Mouse (Mus musculus): ENCODE measurements around the gene Mapk8. TPM values are rescaled to one million over a fixed set of nuclear protein-coding genes. Genes with fewer than 3 reads are reported as not detected.

The Mapk8 gene
- polyA plus RNA-seq, 1 experiment from 2014 or later, result 36.0 TPM

DNA sequence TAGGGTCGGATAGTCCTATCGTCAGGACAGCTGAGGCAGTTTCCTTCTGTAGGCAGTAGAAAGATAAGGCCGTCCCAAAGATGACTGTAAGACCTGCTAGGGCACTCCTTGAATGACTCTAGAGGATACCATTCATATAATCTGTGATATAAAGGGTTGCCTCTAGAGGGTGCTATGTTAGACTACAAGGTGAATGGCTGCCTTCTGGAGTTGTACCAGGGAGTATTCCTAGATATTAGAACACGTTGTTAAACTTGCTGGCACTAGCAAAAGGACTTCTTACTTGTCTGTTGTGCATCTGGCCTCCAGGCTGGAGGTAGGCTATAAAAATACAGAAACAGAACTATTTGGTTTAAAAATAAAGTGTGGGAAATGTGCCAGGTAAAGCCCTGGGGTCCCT is 116.0 kb downstream of the Mapk8 start:
- H3K9ac ChIP-seq (ENCODE audit: low read depth, low read length), result no peak overlapping the region
- no peaks in the 10 kb centered on the region for H3K9me3 ChIP-seq (ENCODE audit: control insufficient read depth, low read length)
- WGBS, result 70% methylated on average over 4 of the region's 4 CpGs
- H3K27ac ChIP-seq (ENCODE audit: low read depth, low read length), result no peak overlapping the region
- ATAC-seq (ENCODE audit: low FRiP score), result no peak
- H3K27me3 ChIP-seq (ENCODE audit: control insufficient read depth, insufficient read depth, low read length), result no peaks in the 10 kb centered on the region
- H3K4me2 ChIP-seq (replicated peaks; ENCODE audit: low read depth, low read length), result no peak overlapping the region
- no peaks in the 10 kb centered on the region for H3K36me3 ChIP-seq (ENCODE audit: control insufficient read depth, insufficient read depth, low read length)
- H3K4me3 ChIP-seq (ENCODE audit: low read depth, low read length), result no peak overlapping the region
- H3K4me1 ChIP-seq (replicated peaks; ENCODE audit: control insufficient read depth, insufficient read depth, low read length), result no peaks in the 10 kb centered on the region
- no peak for DNase-seq (ENCODE audit: low spot score)

DNA sequence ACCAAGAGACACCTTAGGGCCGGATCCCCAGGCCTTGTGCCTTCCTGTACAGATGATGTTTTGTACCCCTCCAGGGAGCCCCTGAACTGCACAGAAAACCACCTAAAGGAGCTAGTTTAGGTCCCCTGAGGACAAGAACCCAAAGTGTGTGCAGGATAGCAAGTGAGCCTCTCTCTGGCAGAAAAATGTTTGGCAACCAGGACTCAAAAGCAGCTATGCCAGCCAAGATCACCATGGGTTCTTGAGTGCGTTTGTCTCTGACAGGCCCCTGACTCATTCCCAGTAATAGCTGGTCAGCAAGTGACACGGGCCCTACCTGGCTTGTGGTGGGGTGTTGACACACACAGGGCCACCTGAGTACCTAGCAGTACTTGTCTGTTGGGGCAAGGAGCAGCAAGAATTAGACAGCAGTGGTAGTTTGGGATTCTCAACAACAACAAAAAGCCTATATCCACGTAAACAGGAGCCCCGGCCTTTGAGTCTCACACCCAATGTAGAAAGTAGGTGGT is 117.6 kb downstream of the Mapk8 start:
- no peak for DNase-seq (ENCODE audit: low spot score)
- H3K36me3 ChIP-seq (ENCODE audit: control insufficient read depth, insufficient read depth, low read length), result no peaks in the 10 kb centered on the region
- H3K9me3 ChIP-seq (ENCODE audit: control insufficient read depth, low read length), result no peaks in the 10 kb centered on the region
- no peaks in the 10 kb centered on the region for H3K4me1 ChIP-seq (replicated peaks; ENCODE audit: control insufficient read depth, insufficient read depth, low read length)
- H3K27me3 ChIP-seq (ENCODE audit: control insufficient read depth, insufficient read depth, low read length), result no peaks in the 10 kb centered on the region
- H3K27ac ChIP-seq (ENCODE audit: low read depth, low read length), result no peak overlapping the region
- no peak for ATAC-seq (ENCODE audit: low FRiP score)
- H3K9ac ChIP-seq (ENCODE audit: low read depth, low read length), result no peak overlapping the region
- 93% methylated on average over 5 of the region's 5 CpGs for WGBS
- H3K4me3 ChIP-seq (ENCODE audit: low read depth, low read length), result no peak overlapping the region
- no peak overlapping the region for H3K4me2 ChIP-seq (replicated peaks; ENCODE audit: low read depth, low read length)

DNA sequence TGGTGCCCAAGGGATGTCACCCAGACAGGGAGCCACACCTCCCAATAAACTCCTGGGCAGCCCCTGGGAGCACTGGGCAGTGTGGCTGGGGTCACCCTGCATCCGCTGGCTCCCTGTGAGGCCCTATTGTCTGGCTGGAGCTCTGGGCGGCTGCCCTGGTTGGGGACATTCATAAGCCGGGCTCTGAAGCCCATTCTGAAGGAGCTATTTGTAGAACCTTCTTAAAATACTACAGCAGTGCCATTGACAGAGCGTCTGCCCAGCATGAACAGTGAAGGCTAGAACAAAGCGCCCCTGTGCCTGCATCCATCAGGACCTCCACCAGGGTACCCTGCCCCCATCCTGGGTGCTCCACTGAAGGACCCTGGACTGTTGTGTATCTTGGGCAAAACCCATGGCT is 118.6 kb downstream of the Mapk8 start:
- DNase-seq (ENCODE audit: low spot score), result no peak
- H3K4me2 ChIP-seq (replicated peaks; ENCODE audit: low read depth, low read length), result no peak overlapping the region
- no peaks in the 10 kb centered on the region for H3K27me3 ChIP-seq (ENCODE audit: control insufficient read depth, insufficient read depth, low read length)
- H3K9ac ChIP-seq (ENCODE audit: low read depth, low read length), result no peak overlapping the region
- H3K4me1 ChIP-seq (replicated peaks; ENCODE audit: control insufficient read depth, insufficient read depth, low read length), result no peaks in the 10 kb centered on the region
- H3K4me3 ChIP-seq (ENCODE audit: low read depth, low read length), result no peak overlapping the region
- ATAC-seq (ENCODE audit: low FRiP score), result no peak
- 55% methylated on average over 5 of the region's 5 CpGs for WGBS
- H3K9me3 ChIP-seq (ENCODE audit: control insufficient read depth, low read length), result no peaks in the 10 kb centered on the region
- no peaks in the 10 kb centered on the region for H3K36me3 ChIP-seq (ENCODE audit: control insufficient read depth, insufficient read depth, low read length)
- H3K27ac ChIP-seq (ENCODE audit: low read depth, low read length), result no peak overlapping the region

Other genes starting within 250 kb of the Mapk8 start
- 0.94 and 1.7 TPM in 2 replicates for gene Arhgap22, start 233.1 kb downstream of the Mapk8 start, polyA plus RNA-seq (2014; fragmentation: Nextera tagmentation; extraction: Ambion mirVana)
- 0.12 and 0.14 TPM in 2 replicates for gene Frmpd2, start 24.5 kb upstream of the Mapk8 start, polyA plus RNA-seq (2014; fragmentation: Nextera tagmentation; extraction: Ambion mirVana)
- gene Ptpn20, start 142.0 kb upstream of the Mapk8 start, polyA plus RNA-seq (2014; fragmentation: Nextera tagmentation; extraction: Ambion mirVana), result 0.08 and 0.19 TPM in 2 replicates